Mouse (Mus musculus): Measurements from ENCODE around the gene Eml6. TPM values are rescaled to one million over a fixed set of nuclear protein-coding genes. Genes with fewer than 3 reads are reported as not detected.
"Not testable (repeated sequence)": the region's sequence is repeated elsewhere in the genome, so short reads cannot be mapped to it uniquely, and the experiment has no call there.

Eml6 gene
- polyA plus RNA-seq, 1 experiment from 2014 or later: 0.87 TPM

- Histone ChIP-seq H3K4me1 (replicated peaks; ENCODE audit: control insufficient read depth, insufficient read depth, low read length) (no peaks in the 10 kb centered on the region), H3K27ac (ENCODE audit: low read depth) (no peak overlapping the region), H3K9me3 (ENCODE audit: control insufficient read depth, low read length) (no peaks in the 10 kb centered on the region), H3K4me3 (ENCODE audit: low read depth, low read length) (no peak overlapping the region), H3K27me3 (replicated peaks; ENCODE audit: control insufficient read depth, insufficient read depth, low read length) (peaks cover 15% of the 10 kb centered on the region; the same call in 1 of the 2 replicates), H3K36me3 (ENCODE audit: control insufficient read depth, insufficient read depth, low read length) (no peaks in the 10 kb centered on the region), H3K4me2 (ENCODE audit: low read length) (no peak overlapping the region), H3K9ac (ENCODE audit: low read length) (no peak overlapping the region)
- no peak for ATAC-seq (replicated peaks; ENCODE audit: low FRiP score, low TSS enrichment, low read depth)
- 78% methylated on average over 2 of the region's 2 CpGs for WGBS
- no peak for DNase-seq (ENCODE audit: low spot score)
These were observed 198.1 kb downstream of the Eml6 start for GRCm38 (mm10) chr11:29827729-29828128.

GRCm38 (mm10) chr11:29826001-29826400, 199.8 kb downstream of the Eml6 start:
- Histone ChIP-seq H3K27me3 (replicated peaks; ENCODE audit: control insufficient read depth, insufficient read depth, low read length) (peaks cover 15% of the 10 kb centered on the region; the same call in 1 of the 2 replicates), H3K9ac (ENCODE audit: low read length) (no peak overlapping the region), H3K36me3 (ENCODE audit: control insufficient read depth, insufficient read depth, low read length) (no peaks in the 10 kb centered on the region), H3K9me3 (ENCODE audit: control insufficient read depth, low read length) (no peaks in the 10 kb centered on the region), H3K4me3 (ENCODE audit: low read depth, low read length) (no peak overlapping the region), H3K4me1 (replicated peaks; ENCODE audit: control insufficient read depth, insufficient read depth, low read length) (no peaks in the 10 kb centered on the region), H3K4me2 (ENCODE audit: low read length) (no peak overlapping the region), H3K27ac (ENCODE audit: low read depth) (no peak overlapping the region)
- DNase-seq (ENCODE audit: low spot score): no peak
- WGBS: 83% methylated on average over 1 of the region's 1 CpGs
- peak; percentile 57; the same call in 1 of the 2 replicates for ATAC-seq (replicated peaks; ENCODE audit: low FRiP score, low TSS enrichment, low read depth)

- ATAC-seq (replicated peaks; ENCODE audit: low FRiP score, low TSS enrichment, low read depth): peak; percentile 50; the same call in 1 of the 2 replicates
- H3K27me3 ChIP-seq (replicated peaks; ENCODE audit: control insufficient read depth, insufficient read depth, low read length): peaks cover 15% of the 10 kb centered on the region; the same call in 1 of the 2 replicates
- H3K4me3 ChIP-seq (ENCODE audit: low read depth, low read length): peak within 1 kb of the TSS; percentile 20
- H3K36me3 ChIP-seq (ENCODE audit: control insufficient read depth, insufficient read depth, low read length); H3K9ac ChIP-seq (ENCODE audit: low read length); H3K27ac ChIP-seq (ENCODE audit: low read depth); H3K4me1 ChIP-seq (replicated peaks; ENCODE audit: control insufficient read depth, insufficient read depth, low read length); DNase-seq (ENCODE audit: low spot score); H3K9me3 ChIP-seq (ENCODE audit: control insufficient read depth, low read length): not testable (repeated sequence)
- WGBS: 25% methylated on average over 21 of the region's 21 CpGs
- H3K4me2 ChIP-seq (ENCODE audit: low read length): peak within 1 kb of the TSS; percentile 50
These were observed 200.5 kb downstream of the Eml6 start, which contains the start of gene 4931440F15Rik for GRCm38 (mm10) chr11:29825271-29825718. 4931440F15Rik (minus strand) TSS chr11:29825668.

DNA sequence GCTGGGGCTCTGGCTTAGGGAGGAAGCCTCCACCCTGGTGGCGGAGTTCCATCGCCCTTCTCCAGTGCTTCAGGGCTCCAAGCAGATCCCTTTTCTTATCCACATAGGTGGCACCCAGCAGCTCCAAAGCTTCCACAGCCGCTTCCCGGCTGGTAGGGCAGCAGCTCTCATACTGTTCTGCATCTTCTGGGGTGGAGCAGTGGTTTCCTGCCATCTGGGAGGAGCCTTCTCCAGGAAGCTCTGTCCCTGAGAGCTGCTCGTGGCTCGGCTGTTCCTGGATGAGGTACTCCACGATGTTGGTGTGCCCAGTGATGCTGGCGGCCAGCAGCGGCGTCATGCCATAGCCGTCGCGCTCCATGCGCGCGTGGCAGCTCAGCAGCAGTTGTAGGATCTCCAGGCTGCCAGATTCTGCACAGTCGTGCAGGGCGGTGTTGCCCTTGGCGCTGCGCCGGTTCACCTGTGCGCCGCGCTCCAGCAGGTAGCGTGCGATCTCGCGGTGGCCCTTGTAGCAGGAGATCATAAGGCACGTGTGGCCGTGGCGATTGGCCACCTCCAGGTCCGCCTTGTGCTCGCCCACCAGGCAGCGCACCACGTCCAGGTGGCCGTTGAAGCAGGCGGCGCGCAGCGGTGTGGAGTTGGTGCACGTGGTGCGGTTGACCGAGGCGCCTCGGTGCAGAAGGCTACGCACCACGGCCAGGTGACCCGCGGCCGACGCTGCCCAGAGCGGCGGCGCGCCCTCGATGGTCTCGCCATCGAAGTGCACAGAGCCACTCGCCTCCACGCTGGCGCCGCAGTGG, 201.2 kb downstream of the Eml6 start:
- DNase-seq (ENCODE audit: low spot score); H3K27ac ChIP-seq (ENCODE audit: low read depth); H3K9me3 ChIP-seq (ENCODE audit: control insufficient read depth, low read length); H3K9ac ChIP-seq (ENCODE audit: low read length); H3K36me3 ChIP-seq (ENCODE audit: control insufficient read depth, insufficient read depth, low read length); H3K4me1 ChIP-seq (replicated peaks; ENCODE audit: control insufficient read depth, insufficient read depth, low read length): not testable (repeated sequence)
- peak; percentile 39; the same call in 1 of the 2 replicates for ATAC-seq (replicated peaks; ENCODE audit: low FRiP score, low TSS enrichment, low read depth)
- WGBS: 14% methylated on average over 47 of the region's 62 CpGs
- Histone ChIP-seq H3K4me3 (ENCODE audit: low read depth, low read length) (peak overlapping the region; percentile 20), H3K27me3 (replicated peaks; ENCODE audit: control insufficient read depth, insufficient read depth, low read length) (peaks cover 15% of the 10 kb centered on the region; the same call in 1 of the 2 replicates), H3K4me2 (ENCODE audit: low read length) (peak overlapping the region; percentile 50)

GRCm38 (mm10) chr11:29823141-29823540, 202.7 kb downstream of the Eml6 start:
- no peak for DNase-seq (ENCODE audit: low spot score)
- WGBS: 54% methylated on average over 2 of the region's 2 CpGs

DNA sequence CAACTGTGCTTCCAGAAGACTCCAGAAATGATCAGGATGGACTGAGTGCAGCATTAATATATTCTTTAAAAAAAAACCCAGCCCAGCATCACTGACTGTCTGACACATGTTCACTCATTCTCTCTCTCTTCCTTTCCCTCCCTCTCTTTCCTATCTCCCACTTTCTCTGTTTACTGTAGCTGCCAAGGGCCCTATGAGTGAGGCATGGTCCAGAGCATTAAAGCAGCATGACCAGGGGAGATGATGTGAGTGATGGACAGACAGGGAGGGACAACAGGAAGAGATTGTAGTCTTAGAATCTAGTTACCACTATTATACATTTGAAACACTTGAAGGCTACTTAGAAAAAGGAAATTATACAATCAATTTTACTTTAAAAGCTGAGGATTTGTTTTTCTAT, 210.2 kb downstream of the Eml6 start:
- Histone ChIP-seq H3K9ac (ENCODE audit: low read length) (no peak overlapping the region), H3K9me3 (ENCODE audit: control insufficient read depth, low read length) (no peaks in the 10 kb centered on the region), H3K4me3 (ENCODE audit: low read depth, low read length) (no peak overlapping the region), H3K4me2 (ENCODE audit: low read length) (no peak overlapping the region), H3K27ac (ENCODE audit: low read depth) (no peak overlapping the region), H3K4me1 (replicated peaks; ENCODE audit: control insufficient read depth, insufficient read depth, low read length) (no peaks in the 10 kb centered on the region), H3K36me3 (ENCODE audit: control insufficient read depth, insufficient read depth, low read length) (no peaks in the 10 kb centered on the region), H3K27me3 (replicated peaks; ENCODE audit: control insufficient read depth, insufficient read depth, low read length) (no peaks in the 10 kb centered on the region)
- ATAC-seq (replicated peaks; ENCODE audit: low FRiP score, low TSS enrichment, low read depth): no peak
- DNase-seq (ENCODE audit: low spot score): no peak

More at GRCm38 (mm10) chr11:29823141-29823540, 202.7 kb downstream of the Eml6 start:
- Histone ChIP-seq H3K4me3 (ENCODE audit: low read depth, low read length) (no peak overlapping the region), H3K4me2 (ENCODE audit: low read length) (no peak overlapping the region), H3K27ac (ENCODE audit: low read depth) (no peak overlapping the region), H3K9ac (ENCODE audit: low read length) (no peak overlapping the region), H3K36me3 (ENCODE audit: control insufficient read depth, insufficient read depth, low read length) (no peaks in the 10 kb centered on the region), H3K27me3 (replicated peaks; ENCODE audit: control insufficient read depth, insufficient read depth, low read length) (peaks cover 15% of the 10 kb centered on the region; the same call in 1 of the 2 replicates), H3K4me1 (replicated peaks; ENCODE audit: control insufficient read depth, insufficient read depth, low read length) (no peaks in the 10 kb centered on the region), H3K9me3 (ENCODE audit: control insufficient read depth, low read length) (no peaks in the 10 kb centered on the region)
- ATAC-seq (replicated peaks; ENCODE audit: low FRiP score, low TSS enrichment, low read depth): no peak

- WGBS: 73% methylated on average over 3 of the region's 3 CpGs
- Histone ChIP-seq H3K4me1 (replicated peaks; ENCODE audit: control insufficient read depth, insufficient read depth, low read length) (no peaks in the 10 kb centered on the region), H3K27me3 (replicated peaks; ENCODE audit: control insufficient read depth, insufficient read depth, low read length) (no peaks in the 10 kb centered on the region), H3K4me3 (ENCODE audit: low read depth, low read length) (no peak overlapping the region), H3K36me3 (ENCODE audit: control insufficient read depth, insufficient read depth, low read length) (no peaks in the 10 kb centered on the region), H3K4me2 (ENCODE audit: low read length) (no peak overlapping the region), H3K9ac (ENCODE audit: low read length) (no peak overlapping the region), H3K9me3 (ENCODE audit: control insufficient read depth, low read length) (no peaks in the 10 kb centered on the region), H3K27ac (ENCODE audit: low read depth) (no peak overlapping the region)
- ATAC-seq (replicated peaks; ENCODE audit: low FRiP score, low TSS enrichment, low read depth) (no peak), DNase-seq (ENCODE audit: low spot score) (no peak)
These were observed 210.6 kb downstream of the Eml6 start for GRCm38 (mm10) chr11:29815261-29815660.

DNA sequence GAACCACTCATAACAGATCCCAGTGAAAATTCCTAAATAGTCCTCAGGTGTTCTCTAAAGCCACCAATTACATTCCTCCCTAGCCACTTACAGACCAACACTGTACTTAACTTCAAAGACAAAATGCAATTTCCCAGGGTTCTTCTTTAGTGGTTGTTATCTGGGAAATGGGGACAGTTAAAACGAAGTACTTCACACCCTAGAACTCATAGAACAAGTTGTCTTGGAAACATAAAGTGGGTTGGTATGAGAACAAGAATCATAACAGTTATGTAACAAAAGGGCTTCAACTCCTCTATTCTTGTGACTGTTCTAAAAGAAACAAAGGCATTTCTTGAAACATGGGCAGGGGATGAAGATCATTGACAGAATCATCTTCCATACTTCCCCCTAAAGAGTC, 212.6 kb downstream of the Eml6 start:
- Histone ChIP-seq H3K4me1 (replicated peaks; ENCODE audit: control insufficient read depth, insufficient read depth, low read length) (no peaks in the 10 kb centered on the region), H3K4me2 (ENCODE audit: low read length) (no peak overlapping the region), H3K9me3 (ENCODE audit: control insufficient read depth, low read length) (no peaks in the 10 kb centered on the region), H3K4me3 (ENCODE audit: low read depth, low read length) (no peak overlapping the region), H3K36me3 (ENCODE audit: control insufficient read depth, insufficient read depth, low read length) (no peaks in the 10 kb centered on the region), H3K27ac (ENCODE audit: low read depth) (no peak overlapping the region), H3K27me3 (replicated peaks; ENCODE audit: control insufficient read depth, insufficient read depth, low read length) (no peaks in the 10 kb centered on the region), H3K9ac (ENCODE audit: low read length) (no peak overlapping the region)
- DNase-seq (ENCODE audit: low spot score): no peak
- WGBS: 77% methylated on average over 1 of the region's 1 CpGs
- ATAC-seq (replicated peaks; ENCODE audit: low FRiP score, low TSS enrichment, low read depth): no peak

DNA sequence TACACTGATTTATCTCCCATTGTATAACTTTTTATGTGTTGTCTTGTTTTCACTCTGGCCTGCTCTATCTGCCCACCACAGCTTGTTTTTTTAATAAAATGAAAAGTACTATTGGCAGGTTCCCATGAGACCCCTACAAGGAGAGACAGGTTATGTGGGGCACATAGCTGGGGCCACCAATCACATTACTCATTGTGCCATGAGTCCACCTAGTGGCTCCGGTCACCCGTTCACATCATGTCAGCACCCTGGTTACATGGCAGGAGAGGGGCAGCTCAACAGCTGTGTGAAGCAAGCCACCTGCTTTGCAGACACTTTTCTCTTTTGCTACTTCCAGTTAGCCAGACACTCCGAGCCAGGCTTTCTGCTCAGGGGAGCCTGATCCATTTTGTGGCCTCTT, 213.4 kb downstream of the Eml6 start:
- H3K9ac ChIP-seq (ENCODE audit: low read length): no peak overlapping the region
- H3K4me3 ChIP-seq (ENCODE audit: low read depth, low read length): no peak overlapping the region
- WGBS: 65% methylated on average over 3 of the region's 3 CpGs
- H3K27me3 ChIP-seq (replicated peaks; ENCODE audit: control insufficient read depth, insufficient read depth, low read length): no peaks in the 10 kb centered on the region
- ATAC-seq (replicated peaks; ENCODE audit: low FRiP score, low TSS enrichment, low read depth): no peak
- no peak overlapping the region for H3K4me2 ChIP-seq (ENCODE audit: low read length)
- no peaks in the 10 kb centered on the region for H3K4me1 ChIP-seq (replicated peaks; ENCODE audit: control insufficient read depth, insufficient read depth, low read length)
- no peaks in the 10 kb centered on the region for H3K9me3 ChIP-seq (ENCODE audit: control insufficient read depth, low read length)
- no peaks in the 10 kb centered on the region for H3K36me3 ChIP-seq (ENCODE audit: control insufficient read depth, insufficient read depth, low read length)
- no peak overlapping the region for H3K27ac ChIP-seq (ENCODE audit: low read depth)
- DNase-seq (ENCODE audit: low spot score): no peak
